Mouse (Mus musculus) lung, adult 2 months (tissue): ENCODE results near the gene Esrrb. TPM values are rescaled to one million over a fixed set of nuclear protein-coding genes. Genes with fewer than 3 reads are reported as not detected.

ENCODE experiments used
- DNase-seq: peaks from one replicate; pipeline ENCODE4 v3.0.0; 2022
- H3K4me1 ChIP-seq: fragments of 200-500 bp; 2 replicates; pipeline ENCODE4 v1.6.1; 2011; ENCODE audit warnings: low read length; ENCODE audit not compliant: control insufficient read depth, insufficient read depth
- H3K4me3 ChIP-seq: fragments of 200-500 bp; replicated peaks from 2 replicates; pipeline ENCODE3; 2011; ENCODE audit warnings: low read depth, mild to moderate bottlenecking, control low read depth, low read length; ENCODE audit errors: extremely low read depth
- CTCF ChIP-seq: fragments of 200-500 bp; IDR thresholded peaks from 2 replicates; pipeline ENCODE4 v1.5.1; 2011; ENCODE audit warnings: mild to moderate bottlenecking, low read length, control low read depth; ENCODE audit not compliant: insufficient read depth
- POLR2A ChIP-seq: fragments of 200-500 bp; IDR thresholded peaks from 2 replicates; pipeline ENCODE4 v1.6.1; 2011; ENCODE audit warnings: low read depth, mild to moderate bottlenecking, control low read depth, low read length, borderline replicate concordance; ENCODE audit errors: extremely low read depth
- WGBS: fragments of 180-500 bp; shearing (Covaris S2); methylation state at CpG from one replicate; pipeline ENCODE4 v1.1.7; 2018; 5-methylcytosine and 5-hydroxymethylcytosine counted together
- polyA plus RNA-seq: library from polyadenylated mRNA; depleted of rRNA; stranded (reverse); fragments of >200 nt; gene quantifications from 2 replicates; pipeline ENCODE4 v1.2.3, GENCODE M21; 2012

Esrrb gene
- polyA plus RNA-seq, 1 experiment: 0.44 TPM

DNA sequence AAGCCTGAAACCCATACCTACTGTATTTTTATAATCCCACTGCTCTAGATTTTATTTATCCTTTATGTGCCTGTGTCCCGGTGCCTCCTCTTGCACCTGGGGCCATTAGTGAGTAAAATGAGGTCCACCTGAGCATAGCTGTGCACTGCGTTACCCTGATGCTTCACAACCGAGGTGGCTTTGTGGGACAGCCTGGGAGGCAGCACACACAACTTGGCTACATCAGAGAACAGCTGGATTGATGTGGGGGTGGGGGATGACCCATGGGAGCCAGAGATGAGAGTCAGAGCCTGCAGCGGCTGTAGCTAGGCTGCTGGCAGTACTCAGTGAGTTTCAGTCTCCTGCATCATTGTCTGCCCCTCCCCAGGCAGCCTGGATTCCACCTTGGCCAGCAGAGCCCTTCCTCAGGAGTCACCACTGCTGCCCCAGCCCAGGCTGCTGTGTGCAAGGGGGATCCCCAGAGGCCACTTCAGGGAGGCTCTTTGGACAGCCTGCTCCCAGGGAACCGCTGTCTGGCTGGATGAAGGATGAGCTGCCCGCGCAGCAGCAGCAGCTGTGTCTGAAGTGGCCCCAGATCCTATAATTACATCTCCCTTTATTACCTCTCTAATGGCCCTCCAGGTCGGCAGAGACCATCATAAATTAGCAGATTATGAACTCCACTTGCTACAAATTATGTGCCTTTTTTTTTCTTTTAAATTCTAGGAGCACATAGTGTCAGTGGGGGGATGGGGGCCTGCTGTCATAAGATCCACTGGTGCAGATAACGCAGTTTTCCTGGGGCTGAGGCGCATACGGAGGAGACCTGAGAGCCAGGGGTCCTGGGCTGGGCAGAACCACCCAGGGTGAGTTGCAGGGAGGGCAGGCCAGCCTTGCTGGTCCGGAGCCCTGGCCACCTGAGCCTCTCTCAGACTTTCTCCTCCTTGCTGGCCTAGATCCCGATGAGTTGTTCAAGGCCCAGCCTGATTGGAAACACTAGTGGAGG is 148.7 kb downstream of the Esrrb start:
- no peaks in the 10 kb centered on the region for H3K4me1 ChIP-seq
- WGBS: 46% methylated on average over 13 of the region's 13 CpGs
- DNase-seq: no peak
- TF ChIP-seq CTCF (no peak), POLR2A (no peak)
- H3K4me3 ChIP-seq: no peak overlapping the region

DNA sequence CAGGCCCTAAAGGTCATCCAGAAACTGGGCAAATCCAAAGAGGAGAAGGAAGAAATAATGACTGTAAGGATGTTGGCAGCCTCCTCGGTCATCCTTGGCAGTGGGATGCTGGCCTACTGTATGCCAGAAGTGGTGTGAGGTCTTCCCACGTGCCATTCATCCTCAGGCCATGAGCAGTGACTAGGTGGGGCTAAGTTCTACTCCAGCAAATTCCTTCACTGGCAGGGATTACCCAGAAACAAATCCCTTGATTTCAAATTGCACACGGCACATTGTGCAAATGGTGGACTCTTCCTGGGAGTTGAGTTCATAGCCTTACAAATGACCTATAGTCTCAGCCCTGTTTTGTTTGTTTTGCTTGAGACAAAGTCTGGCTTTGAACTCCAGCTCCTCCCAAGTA is 151.4 kb downstream of the Esrrb start:
- 73% methylated on average over 3 of the region's 3 CpGs for WGBS
- Histone ChIP-seq H3K4me1 (no peaks in the 10 kb centered on the region), H3K4me3 (no peak overlapping the region)
- no peak for DNase-seq
- TF ChIP-seq CTCF: no peak
- TF ChIP-seq POLR2A: no peak

DNA sequence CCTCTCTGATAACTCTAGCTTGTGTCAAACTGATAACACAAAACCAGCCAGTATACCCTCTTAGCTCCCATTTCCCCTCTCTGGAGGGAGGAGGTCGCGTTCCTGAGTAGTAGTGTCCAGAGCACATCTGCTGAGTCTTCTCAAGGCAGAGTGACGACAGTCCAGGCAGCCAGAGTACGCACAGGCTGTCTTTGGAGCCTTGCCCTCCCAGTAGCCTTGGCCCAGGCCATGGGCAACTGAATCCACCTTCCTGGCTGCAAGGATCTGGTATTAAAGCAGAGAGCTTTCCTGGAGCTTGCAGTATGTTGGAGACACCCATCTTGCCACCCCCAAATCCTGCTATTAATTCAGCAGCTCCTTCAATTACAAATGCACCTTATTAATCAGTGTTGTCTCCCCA is 152.7 kb downstream of the Esrrb start:
- Histone ChIP-seq H3K4me1 (no peaks in the 10 kb centered on the region), H3K4me3 (no peak overlapping the region)
- no peak for TF ChIP-seq CTCF
- TF ChIP-seq POLR2A: no peak
- no peak for DNase-seq
- WGBS: 63% methylated on average over 4 of the region's 4 CpGs

DNA sequence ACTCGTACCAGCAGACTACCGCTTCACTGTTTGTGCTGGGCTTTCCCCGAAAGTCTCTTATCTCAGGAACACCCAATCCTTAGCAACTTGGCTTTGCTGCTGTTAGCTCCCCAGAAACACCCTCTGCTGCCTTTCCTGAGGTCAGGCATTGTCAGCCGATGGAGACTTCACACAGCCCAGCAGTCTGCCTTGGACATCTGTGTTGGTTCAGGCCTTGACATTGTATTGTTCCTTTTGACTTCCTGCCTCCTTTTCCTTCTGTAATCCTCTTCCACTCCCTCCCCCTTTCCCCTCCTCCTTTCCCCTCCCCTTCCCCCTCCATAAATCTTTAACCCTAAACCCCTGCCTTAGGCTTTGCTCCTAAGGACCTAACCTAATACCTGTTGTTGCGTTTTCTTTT is 155.7 kb downstream of the Esrrb start:
- no peaks in the 10 kb centered on the region for H3K4me1 ChIP-seq
- no peak for DNase-seq
- 54% methylated on average over 5 of the region's 5 CpGs for WGBS
- H3K4me3 ChIP-seq: no peak overlapping the region
- TF ChIP-seq POLR2A (no peak), CTCF (no peak)

DNA sequence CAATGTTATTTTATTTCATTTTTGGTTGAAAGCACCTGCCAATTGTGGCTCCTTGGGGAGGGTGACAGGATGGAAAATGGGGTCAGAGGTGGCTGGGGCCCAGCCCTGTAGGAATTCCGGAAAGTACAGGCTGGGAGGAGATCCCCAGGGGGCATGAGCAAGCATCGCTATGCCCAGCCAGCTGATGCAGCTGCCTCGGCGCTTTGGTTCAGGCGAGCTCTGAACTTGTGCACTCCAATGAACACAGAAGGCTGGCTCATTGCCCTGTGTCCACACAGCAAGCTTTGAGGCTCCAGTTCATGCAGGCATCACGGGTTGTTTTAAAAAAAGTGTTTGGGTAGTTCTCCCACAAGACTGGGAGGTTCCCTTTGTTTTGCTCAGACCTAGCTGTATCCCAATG is 156.8 kb downstream of the Esrrb start:
- no peak for TF ChIP-seq CTCF
- no peak for TF ChIP-seq POLR2A
- H3K4me3 ChIP-seq: no peak overlapping the region
- no peak for DNase-seq
- no peaks in the 10 kb centered on the region for H3K4me1 ChIP-seq
- WGBS: 58% methylated on average over 6 of the region's 6 CpGs

DNA sequence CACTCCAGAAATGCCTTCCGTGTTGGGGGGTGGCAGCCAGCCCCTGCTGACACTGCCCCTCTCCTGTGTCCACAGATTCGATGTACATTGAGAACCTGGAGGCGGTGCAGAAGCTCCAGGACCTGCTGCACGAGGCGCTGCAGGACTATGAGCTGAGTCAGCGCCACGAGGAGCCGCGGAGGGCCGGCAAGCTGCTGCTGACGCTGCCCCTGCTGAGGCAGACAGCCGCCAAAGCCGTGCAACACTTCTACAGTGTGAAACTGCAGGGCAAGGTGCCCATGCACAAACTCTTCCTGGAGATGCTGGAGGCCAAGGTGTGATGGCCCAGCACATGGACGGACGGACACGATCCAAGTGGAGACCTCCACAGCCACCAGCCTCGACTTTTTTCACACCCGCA is 157.8 kb downstream of the Esrrb start:
- TF ChIP-seq POLR2A (no peak), CTCF (no peak)
- DNase-seq: no peak
- WGBS: 23% methylated on average over 18 of the region's 18 CpGs
- H3K4me1 ChIP-seq: no peaks in the 10 kb centered on the region
- H3K4me3 ChIP-seq: no peak overlapping the region

DNA sequence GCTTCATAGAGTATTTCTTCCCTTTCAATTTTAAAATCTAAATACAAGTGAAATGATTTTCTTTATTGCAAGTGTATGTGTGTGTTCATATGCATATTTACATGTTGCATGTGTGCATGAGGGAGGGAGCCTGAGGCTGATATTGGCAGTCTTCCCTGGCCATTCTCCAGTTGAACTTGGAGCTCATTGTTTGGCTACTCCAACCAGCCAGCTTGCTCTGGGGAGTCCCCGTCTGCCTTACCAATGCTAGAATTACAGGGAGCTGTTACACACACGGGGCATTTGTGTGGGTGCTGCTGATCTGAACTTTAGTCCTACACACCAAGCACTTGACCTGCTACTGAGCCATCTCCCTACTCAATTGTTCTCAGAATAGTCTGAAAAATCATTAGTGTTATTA is 173.4 kb downstream of the Esrrb start:
- WGBS: 30% methylated on average over 2 of the region's 2 CpGs
- no peak for DNase-seq

DNA sequence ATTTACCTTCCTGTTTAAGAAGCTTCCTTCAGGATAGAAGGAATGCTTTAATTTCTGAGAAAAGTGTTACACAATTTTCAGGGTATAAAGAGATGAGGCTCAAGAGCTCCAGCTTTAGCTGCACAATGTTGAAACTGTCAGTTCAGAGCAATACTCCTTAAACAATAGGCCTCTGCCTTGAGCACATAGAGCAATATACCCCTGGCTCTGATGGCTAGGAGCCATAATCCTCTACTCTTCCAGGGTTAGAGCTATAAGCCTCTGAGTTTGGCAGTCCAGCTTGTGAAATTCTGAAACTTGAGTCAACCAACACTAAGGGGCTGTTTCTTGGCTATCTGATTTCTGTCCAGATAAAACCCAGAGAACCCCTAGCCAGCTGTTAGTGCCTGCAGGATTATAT is 176.9 kb downstream of the Esrrb start:
- TF ChIP-seq POLR2A (no peak), CTCF (no peak)
- DNase-seq: no peak
- Histone ChIP-seq H3K4me1 (no peaks in the 10 kb centered on the region), H3K4me3 (no peak overlapping the region)

More for the DNA sequence above, 173.4 kb downstream of the Esrrb start:
- no peak overlapping the region for H3K4me3 ChIP-seq
- H3K4me1 ChIP-seq: no peaks in the 10 kb centered on the region
- TF ChIP-seq CTCF (no peak), POLR2A (no peak)

DNA sequence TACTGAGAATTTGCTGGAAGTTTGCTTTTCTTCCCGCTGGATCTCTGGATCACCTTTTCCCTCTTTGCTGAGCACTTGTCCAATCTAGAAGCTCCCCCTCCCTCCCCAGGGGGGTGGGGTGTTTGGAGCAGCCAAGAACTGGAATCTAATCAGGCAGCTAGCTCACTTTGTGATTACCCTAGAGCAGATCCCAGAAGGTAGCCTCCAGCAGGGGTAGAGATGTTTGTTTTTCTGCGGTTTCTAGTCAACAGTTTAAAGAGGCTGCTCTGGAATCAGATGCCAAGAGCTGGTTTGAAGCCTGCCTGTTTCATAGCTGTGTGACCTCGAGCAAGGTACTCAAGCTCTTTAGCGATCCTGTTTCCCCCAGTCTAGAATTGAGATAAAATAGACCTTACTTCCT is 177.8 kb downstream of the Esrrb start:
- Histone ChIP-seq H3K4me3 (no peak overlapping the region), H3K4me1 (no peaks in the 10 kb centered on the region)
- TF ChIP-seq POLR2A (no peak), CTCF (no peak)
- DNase-seq: peak; percentile 8
- WGBS: 48% methylated on average over 4 of the region's 4 CpGs

DNA sequence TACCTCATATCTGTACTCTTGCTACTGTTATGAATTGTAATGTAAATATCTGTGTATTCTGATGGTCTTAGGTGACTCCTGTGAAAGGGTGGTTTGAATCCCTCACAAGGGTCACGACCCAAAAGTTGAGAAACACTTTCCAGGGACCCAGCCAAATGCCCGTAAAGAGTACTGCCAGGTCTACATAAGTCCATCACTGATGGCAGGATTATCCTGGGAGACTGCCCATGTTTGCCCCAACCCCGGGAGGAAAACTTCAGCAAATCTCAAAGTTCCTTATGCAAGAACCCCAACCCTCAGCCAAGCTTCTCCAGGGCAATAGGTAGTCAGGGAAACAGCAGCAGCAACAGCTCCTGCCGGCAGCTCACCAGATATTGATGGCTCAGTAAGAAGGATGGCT is 178.6 kb downstream of the Esrrb start:
- TF ChIP-seq CTCF (no peak), POLR2A (no peak)
- Histone ChIP-seq H3K4me3 (no peak overlapping the region), H3K4me1 (no peaks in the 10 kb centered on the region)
- WGBS: 67% methylated on average over 4 of the region's 4 CpGs
- no peak for DNase-seq
